9 mouse cellular contexts compared by ENCODE assay signal in genomic region chr14:25317680-25318471, GRCm38 (mm10).
DNase-seq lines count a peak whose midpoint lies in the region; ATAC-seq lines count a peak whose summit lies in the region.
"Had no signal": no experiment of that assay in that cellular context is flagged by ENCODE, and none has a peak within 500 bp of the region (broad histone marks: within the 10 kb centered on the region; RNA-seq: fewer than 3 reads in every experiment).

No protein-coding gene starts in this region.

- DNase-seq in spleen, adult 18-20 months = peak; percentile 63 to 71
- DNase-seq in spleen, adult 12 weeks (ENCODE audit: low spot score) = no peak
- DNase-seq in kidney, postnatal 25 days = peak; percentile 96 to 97
- DNase-seq in liver, embryonic 11.5 days (ENCODE audit: low spot score) = peak; percentile 49
- DNase-seq in testis, postnatal 10 days (ENCODE audit: low spot score) = peak; percentile 86

- no peaks in the 10 kb centered on the region for H3K36me3 ChIP-seq in embryonic facial prominence, embryonic 13.5 days
- H3K36me3 ChIP-seq in heart, embryonic 15.5 days = no peaks in the 10 kb centered on the region
- H3K36me3 ChIP-seq in liver, embryonic 11.5 days (ENCODE audit: control insufficient read depth, insufficient read depth, low read length) = no peaks in the 10 kb centered on the region
- no peaks in the 10 kb centered on the region for H3K36me3 ChIP-seq in neural tube, embryonic 12.5 days

- 4% methylated on average over 37 of the region's 37 CpGs for WGBS in embryonic facial prominence, embryonic 13.5 days
- WGBS in heart, embryonic 15.5 days = 12% methylated on average over 37 of the region's 37 CpGs
- WGBS in liver, embryonic 11.5 days = 13% methylated on average over 37 of the region's 37 CpGs
- 2% methylated on average over 37 of the region's 37 CpGs for WGBS in neural tube, embryonic 12.5 days

- H3K4me2 ChIP-seq in embryonic facial prominence, embryonic 13.5 days = peak overlapping the region; percentile 56
- H3K4me2 ChIP-seq in heart, embryonic 15.5 days = peak overlapping the region; percentile 65
- peak overlapping the region; percentile 53 for H3K4me2 ChIP-seq in liver, embryonic 11.5 days
- peak overlapping the region; percentile 52 for H3K4me2 ChIP-seq in neural tube, embryonic 12.5 days (replicated peaks)

- peaks cover 27% of the 10 kb centered on the region for H3K4me1 ChIP-seq in embryonic facial prominence, embryonic 13.5 days
- peaks cover 27% of the 10 kb centered on the region for H3K4me1 ChIP-seq in heart, embryonic 15.5 days (replicated peaks)
- H3K4me1 ChIP-seq in liver, embryonic 11.5 days (replicated peaks; ENCODE audit: control insufficient read depth, insufficient read depth, low read length) = peaks cover 3% of the 10 kb centered on the region; the same call in 1 of the 2 replicates
- H3K4me1 ChIP-seq in neural tube, embryonic 12.5 days = peaks cover 48% of the 10 kb centered on the region

- no peaks in the 10 kb centered on the region for H3K9me3 ChIP-seq in embryonic facial prominence, embryonic 13.5 days
- H3K9me3 ChIP-seq in heart, embryonic 15.5 days (replicated peaks) = no peaks in the 10 kb centered on the region
- H3K9me3 ChIP-seq in liver, embryonic 11.5 days (ENCODE audit: control insufficient read depth, low read length) = no peaks in the 10 kb centered on the region
- H3K9me3 ChIP-seq in neural tube, embryonic 12.5 days = no peaks in the 10 kb centered on the region

- H3K27me3 ChIP-seq in embryonic facial prominence, embryonic 13.5 days = peaks cover 14% of the 10 kb centered on the region
- no peaks in the 10 kb centered on the region for H3K27me3 ChIP-seq in heart, embryonic 15.5 days
- H3K27me3 ChIP-seq in liver, embryonic 11.5 days (replicated peaks; ENCODE audit: control insufficient read depth, insufficient read depth, low read length) = peaks cover 26% of the 10 kb centered on the region
- H3K27me3 ChIP-seq in neural tube, embryonic 12.5 days (replicated peaks) = no peaks in the 10 kb centered on the region

- peak overlapping the region; percentile 22 for H3K4me3 ChIP-seq in embryonic facial prominence, embryonic 13.5 days
- peak overlapping the region; percentile 34 for H3K4me3 ChIP-seq in heart, embryonic 15.5 days
- peak overlapping the region; percentile 9; the same call in 1 of the 2 replicates for H3K4me3 ChIP-seq in liver, embryonic 11.5 days (ENCODE audit: low read depth, low read length)
- H3K4me3 ChIP-seq in neural tube, embryonic 12.5 days = no peak overlapping the region
- H3K4me3 ChIP-seq: myocyte had no signal

- H3K27ac ChIP-seq in embryonic facial prominence, embryonic 13.5 days = peak overlapping the region; percentile 49; the same call in 1 of the 2 replicates
- peak overlapping the region; percentile 16; the same call in 1 of the 2 replicates for H3K27ac ChIP-seq in heart, embryonic 15.5 days
- H3K27ac ChIP-seq in liver, embryonic 11.5 days (ENCODE audit: low read depth, low read length) = no peak overlapping the region
- peak overlapping the region; percentile 89 for H3K27ac ChIP-seq in neural tube, embryonic 12.5 days

- peak; percentile 71 for ATAC-seq in embryonic facial prominence, embryonic 13.5 days (ENCODE audit: insufficient number of reproducible peaks, insufficient read depth, low FRiP score, low TSS enrichment, low read depth)
- ATAC-seq in heart, embryonic 15.5 days (replicated peaks; ENCODE audit: insufficient number of reproducible peaks, insufficient read depth, low FRiP score, low read depth) = peak; percentile 52; the same call in 1 of the 2 replicates
- no peak for ATAC-seq in liver, embryonic 11.5 days (replicated peaks; ENCODE audit: low FRiP score)
- peak; percentile 92 for ATAC-seq in neural tube, embryonic 12.5 days (ENCODE audit: low FRiP score, low read depth)

- H3K9ac ChIP-seq in embryonic facial prominence, embryonic 13.5 days = peak overlapping the region; percentile 62
- H3K9ac ChIP-seq in heart, embryonic 15.5 days = peak overlapping the region; percentile 57
- H3K9ac ChIP-seq in liver, embryonic 11.5 days (ENCODE audit: low read depth, low read length) = 0 out of 2 replicates have a peak overlapping the region, but pooled peaks have one; percentile 22
- peak overlapping the region; percentile 47 for H3K9ac ChIP-seq in neural tube, embryonic 12.5 days
